In the genomic region with DNA sequence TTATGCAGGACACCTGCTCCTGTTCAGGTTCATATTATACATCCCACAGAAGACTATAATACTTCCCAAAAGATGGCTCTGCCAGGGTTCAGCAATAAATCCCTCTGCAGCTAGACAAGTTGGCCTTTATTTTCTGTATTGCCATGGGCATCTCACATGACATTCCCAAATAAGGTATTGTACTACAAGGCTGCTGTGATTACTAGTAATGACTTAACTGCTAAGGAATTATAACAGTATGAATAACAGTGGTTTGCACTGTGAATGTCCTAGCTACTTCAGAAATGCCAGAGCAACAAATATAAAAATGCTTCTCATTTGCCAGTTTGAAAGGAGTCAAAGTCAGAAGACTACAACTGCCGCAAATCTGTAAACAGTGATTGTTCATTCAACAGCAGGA, we compare ENCODE assay signal across 20 mouse cellular contexts.
"Had no signal": no experiment of that assay in that cellular context is flagged by ENCODE, and none has a peak within 500 bp of the region (broad histone marks: within the 10 kb centered on the region; RNA-seq: fewer than 3 reads in every experiment).

No protein-coding gene starts in this region.

- H3K4me3 ChIP-seq: layer of hippocampus, adult 2 months; limb, embryonic 15.5 days; midbrain, embryonic 15.5 days; neural tube, embryonic 13.5 days; stomach, embryonic 15.5 days had no signal

- H3K36me3 ChIP-seq: limb, embryonic 15.5 days; midbrain, embryonic 15.5 days; neural tube, embryonic 13.5 days; stomach, embryonic 15.5 days had no signal

- H3K4me2 ChIP-seq: limb, embryonic 15.5 days; liver, embryonic 11.5 days; lung, embryonic 14.5 days; midbrain, embryonic 11.5 days; midbrain, embryonic 15.5 days; neural tube, embryonic 13.5 days; stomach, embryonic 15.5 days had no signal

- ATAC-seq: liver, postnatal 0 days; midbrain, embryonic 15.5 days had no signal

- H3K9ac ChIP-seq: limb, embryonic 15.5 days; liver, embryonic 14.5 days; liver, postnatal 0 days; lung, embryonic 14.5 days; midbrain, embryonic 15.5 days; neural tube, embryonic 13.5 days; stomach, embryonic 15.5 days had no signal

- H3K9me3 ChIP-seq: limb, embryonic 15.5 days; midbrain, embryonic 15.5 days; neural tube, embryonic 13.5 days; stomach, embryonic 15.5 days had no signal

- H3K27me3 ChIP-seq: limb, embryonic 15.5 days; midbrain, embryonic 15.5 days; neural tube, embryonic 13.5 days; stomach, embryonic 15.5 days had no signal

- H3K27ac ChIP-seq: layer of hippocampus, adult 2 months; limb, embryonic 15.5 days; liver, embryonic 14.5 days; midbrain, embryonic 15.5 days; neural tube, embryonic 13.5 days; stomach, embryonic 15.5 days had no signal

- H3K4me1 ChIP-seq: midbrain, embryonic 15.5 days; neural tube, embryonic 13.5 days; stomach, embryonic 15.5 days had no signal

- DNase-seq: kidney, adult 9 months; kidney, postnatal 14 days; kidney, postnatal 4 days; layer of hippocampus, adult 9-11 months; liver, postnatal 0 days; lung, embryonic 14.5 days; lung, postnatal 10 days; lung, postnatal 4 days; retina, postnatal 1 day; right cerebral cortex, postnatal 25 days; spleen, adult 18-20 months; thymus, postnatal 25 days had no signal
